Mouse (Mus musculus) erythroblast, embryonic 14.5 days (primary cell): Measurements from ENCODE around the gene Aldh3b3.

Experiments
- GATA1 ChIP-seq: IDR thresholded peaks from 2 replicates; pipeline ENCODE4 v1.6.1; 2012; ENCODE audit warnings: low read length, inconsistent platforms, mixed read lengths
- TAL1 ChIP-seq: IDR thresholded peaks from 3 replicates; pipeline ENCODE4 v1.6.1; 2012; ENCODE audit warnings: low read length, inconsistent platforms, mixed read lengths

DNA sequence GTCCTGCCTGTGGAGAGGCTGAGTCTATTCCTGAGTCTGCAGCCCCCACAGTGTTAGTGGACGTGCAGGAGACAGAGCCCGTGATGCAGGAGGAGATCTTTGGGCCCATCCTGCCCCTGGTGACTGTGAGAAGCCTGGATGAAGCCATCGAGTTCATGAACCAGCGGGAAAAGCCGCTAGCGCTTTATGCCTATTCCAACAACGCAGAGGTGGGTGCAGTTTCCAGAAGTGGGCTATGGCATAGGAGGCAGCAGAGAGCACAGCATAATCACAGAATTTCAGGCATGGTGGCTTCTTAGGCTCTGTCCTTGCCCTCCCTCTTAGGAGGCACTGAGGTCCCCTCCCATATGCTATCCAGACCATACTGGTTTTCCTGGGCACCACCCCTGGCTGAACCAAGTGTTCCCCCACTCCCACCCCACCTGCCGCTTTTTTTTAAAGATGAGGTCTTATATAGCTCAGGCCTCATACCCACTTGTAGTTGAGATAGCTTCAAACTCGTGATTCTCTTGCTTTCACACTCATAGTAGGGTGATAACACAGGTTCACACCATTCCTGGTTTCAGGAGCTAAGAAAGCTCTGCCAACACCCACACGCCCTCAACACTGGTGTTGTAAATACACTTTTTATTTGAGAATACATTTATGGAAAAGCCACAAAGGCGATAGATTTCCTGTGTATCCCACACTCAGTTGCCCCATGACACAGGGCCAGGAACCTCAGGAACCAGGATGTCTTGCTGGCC, 8.1 kb downstream of the Aldh3b3 start:
- TF ChIP-seq GATA1: no peak
- TF ChIP-seq TAL1: no peak
